Mouse (Mus musculus): ENCODE results near the gene Ppef1. TPM values are rescaled to one million over a fixed set of nuclear protein-coding genes. Genes with fewer than 3 reads are reported as not detected.

The Ppef1 gene
- polyA plus RNA-seq, 1 experiment from 2014 or later = 0.08 TPM

DNA sequence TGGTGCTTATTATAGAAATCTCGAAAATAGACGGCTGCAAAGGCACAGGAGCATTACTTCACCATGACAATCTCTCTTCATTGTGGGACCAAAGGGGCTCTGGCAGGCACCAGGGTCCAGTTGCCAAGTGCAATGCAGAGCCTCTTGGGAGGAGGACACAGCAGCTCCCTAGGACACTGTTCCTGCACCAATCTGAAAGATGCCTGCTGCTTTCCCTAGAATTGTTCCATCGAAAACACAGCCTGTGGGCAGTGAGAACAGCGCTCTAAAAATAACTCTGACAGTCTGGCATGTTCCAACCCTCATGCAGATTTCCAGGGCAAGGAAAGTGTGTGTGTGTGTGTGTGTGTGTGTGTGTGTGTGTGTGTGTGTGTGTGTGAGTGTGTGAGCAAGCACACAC, 147.0 kb downstream of the Ppef1 start:
- Histone ChIP-seq H3K4me3 (no peak overlapping the region), H3K9me3 (no peaks in the 10 kb centered on the region), H3K27ac (no peak overlapping the region), H3K36me3 (peaks cover 15% of the 10 kb centered on the region; the same call in 1 of the 2 replicates), H3K4me1 (peaks cover 5% of the 10 kb centered on the region; the same call in 1 of the 2 replicates), H3K27me3 (ENCODE audit: insufficient read depth, poor library complexity, severe bottlenecking) (peaks cover 4% of the 10 kb centered on the region; the same call in 1 of the 2 replicates)
- WGBS = 66% methylated on average over 4 of the region's 4 CpGs
- DNase-seq (ENCODE audit: low spot score) = no peak

DNA sequence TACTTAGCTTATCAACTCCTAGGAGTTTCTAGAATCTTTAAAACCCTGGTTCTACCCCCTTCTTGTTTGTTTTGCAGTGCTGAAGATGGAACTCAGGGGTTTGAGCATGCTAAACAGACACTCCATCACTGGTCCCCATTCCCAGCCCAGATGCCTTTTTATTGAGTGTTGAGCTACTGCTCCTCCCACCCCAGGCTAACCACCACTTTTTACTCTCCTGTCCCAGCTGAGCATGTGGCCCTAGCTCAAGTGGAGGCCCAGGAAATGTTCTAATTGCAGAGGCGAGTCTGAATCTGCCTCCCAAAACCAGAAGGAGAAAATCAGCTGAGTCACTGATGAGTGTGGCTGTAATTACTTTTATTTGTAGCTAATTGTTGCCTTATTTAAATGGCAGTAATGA, 150.5 kb downstream of the Ppef1 start:
- WGBS = 50% methylated on average over 1 of the region's 1 CpGs
- H3K27me3 ChIP-seq (ENCODE audit: insufficient read depth, poor library complexity, severe bottlenecking) = peaks cover 7% of the 10 kb centered on the region; the same call in 1 of the 2 replicates
- H3K4me3 ChIP-seq = no peak overlapping the region
- no peak overlapping the region for H3K27ac ChIP-seq
- no peak for DNase-seq (ENCODE audit: low spot score)
- H3K4me1 ChIP-seq = peaks cover 5% of the 10 kb centered on the region; the same call in 1 of the 2 replicates
- H3K36me3 ChIP-seq = peaks cover 15% of the 10 kb centered on the region; the same call in 1 of the 2 replicates
- no peaks in the 10 kb centered on the region for H3K9me3 ChIP-seq

DNA sequence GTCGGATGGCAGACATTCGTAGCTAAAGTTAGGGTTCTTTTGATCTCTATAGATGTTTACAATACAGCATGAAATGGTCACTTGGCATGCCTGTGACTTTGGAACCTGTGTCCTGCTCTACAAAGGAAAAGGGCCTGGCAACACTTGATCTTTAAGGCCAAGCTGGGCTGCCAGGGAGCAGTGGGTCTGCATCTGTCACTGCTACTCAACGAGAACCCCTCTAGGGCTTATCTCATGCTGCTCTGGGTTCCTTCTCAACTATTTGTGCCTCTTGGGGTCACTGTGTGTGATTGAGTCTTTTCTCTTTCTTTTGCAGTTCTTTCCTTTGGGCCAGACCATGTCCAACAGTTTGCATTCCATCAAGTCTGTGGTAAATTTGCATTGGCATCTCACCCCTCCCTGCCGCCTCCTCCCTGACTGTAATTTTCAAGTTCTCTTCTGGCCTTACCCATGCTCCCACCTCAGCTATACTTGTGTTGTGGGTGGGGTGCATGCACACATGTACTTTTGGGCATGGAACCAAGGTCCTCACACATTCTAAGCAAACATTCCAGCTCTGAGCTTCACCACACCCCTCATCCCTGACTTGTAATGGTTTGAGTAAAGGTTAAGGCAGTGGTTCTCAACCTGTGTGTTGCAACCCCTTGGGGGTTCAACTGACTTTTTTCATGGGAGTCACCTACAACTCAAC, 151.3 kb downstream of the Ppef1 start:
- Histone ChIP-seq H3K4me3 (no peak overlapping the region), H3K36me3 (peaks cover 12% of the 10 kb centered on the region; the same call in 1 of the 2 replicates), H3K4me1 (peaks cover 5% of the 10 kb centered on the region; the same call in 1 of the 2 replicates), H3K27ac (no peak overlapping the region), H3K27me3 (ENCODE audit: insufficient read depth, poor library complexity, severe bottlenecking) (peaks cover 7% of the 10 kb centered on the region; the same call in 1 of the 2 replicates), H3K9me3 (no peaks in the 10 kb centered on the region)
- WGBS = 86% methylated on average over 4 of the region's 4 CpGs
- DNase-seq (ENCODE audit: low spot score) = no peak

DNA sequence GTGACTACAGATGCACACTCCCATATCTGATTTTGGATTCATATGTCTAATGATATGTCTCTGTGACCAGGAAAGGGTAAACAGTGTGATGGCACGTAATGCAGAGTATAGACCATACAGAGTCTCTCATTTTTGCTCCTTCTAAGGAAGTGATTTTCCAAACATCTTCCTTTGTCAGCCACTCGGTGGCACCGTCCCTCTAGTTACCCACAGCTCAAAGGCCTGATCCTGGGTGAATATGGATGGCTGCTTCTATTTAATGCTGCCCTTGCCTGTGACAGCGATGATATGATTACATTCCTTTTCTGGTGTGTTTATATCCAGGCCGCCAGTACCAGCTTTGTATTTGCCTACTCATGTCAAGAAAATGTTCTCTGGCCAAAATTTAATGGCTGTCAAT, 152.0 kb downstream of the Ppef1 start:
- H3K4me3 ChIP-seq = no peak overlapping the region

More for the DNA sequence above, 152.0 kb downstream of the Ppef1 start:
- Histone ChIP-seq H3K4me1 (peaks cover 5% of the 10 kb centered on the region; the same call in 1 of the 2 replicates), H3K36me3 (peaks cover 12% of the 10 kb centered on the region; the same call in 1 of the 2 replicates), H3K27me3 (ENCODE audit: insufficient read depth, poor library complexity, severe bottlenecking) (peaks cover 7% of the 10 kb centered on the region; the same call in 1 of the 2 replicates), H3K27ac (no peak overlapping the region), H3K9me3 (no peaks in the 10 kb centered on the region)
- DNase-seq (ENCODE audit: low spot score) = no peak
- 69% methylated on average over 5 of the region's 5 CpGs for WGBS

Other genes starting within 250 kb of the Ppef1 start
- gene Phka2, start 233.6 kb downstream of the Ppef1 start, polyA plus RNA-seq (2016; fragmentation: Nextera tagmentation; extraction: Ambion mirVana) = 16.3 and 26.4 TPM in 2 replicates
- gene Rs1, start 32.2 kb upstream of the Ppef1 start, polyA plus RNA-seq (2016; fragmentation: Nextera tagmentation; extraction: Ambion mirVana) = not detected in 2 replicates
- gene Gja6, start 171.3 kb upstream of the Ppef1 start, polyA plus RNA-seq (2016; fragmentation: Nextera tagmentation; extraction: Ambion mirVana) = 0.20 and 0.48 TPM in 2 replicates